Mouse (Mus musculus) embryonic fibroblast, embryonic 13.5 days (primary cell): ENCODE data around the gene Mta3.

Experiments used
- CTCF ChIP-seq: IDR thresholded peaks from 2 replicates; pipeline ENCODE4 v1.5.1; 2011; ENCODE audit warnings: mild to moderate bottlenecking, control low read depth, low read length, moderate library complexity, borderline replicate concordance; ENCODE audit not compliant: insufficient read depth
- POLR2A ChIP-seq: IDR thresholded peaks from 2 replicates; pipeline ENCODE4 v1.6.1; 2011; ENCODE audit warnings: low read depth, mild to moderate bottlenecking, control low read depth, low read length, moderate library complexity

DNA sequence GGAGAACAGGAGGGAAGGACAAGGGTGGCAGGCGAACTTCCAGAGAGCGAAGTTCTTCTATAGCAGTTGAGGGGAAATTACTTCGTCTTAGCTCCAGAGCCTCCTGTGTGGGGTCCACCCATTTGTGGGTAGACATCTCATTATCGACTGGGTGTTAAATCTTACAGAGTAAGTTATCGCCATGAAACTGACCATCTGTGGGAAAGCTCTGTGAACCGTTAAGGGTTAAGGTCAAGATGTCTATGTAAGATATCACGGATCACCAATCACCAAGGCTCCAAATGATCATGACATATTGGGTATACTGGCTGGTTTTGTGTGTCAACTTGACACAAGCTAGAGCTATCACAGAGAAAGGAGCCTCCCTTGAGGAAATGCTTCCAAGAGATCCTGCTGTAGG is 21.5 kb upstream of the Mta3 start:
- TF ChIP-seq CTCF (no peak), POLR2A (no peak)
